Mouse (Mus musculus) G1E (cell line): Measurements from ENCODE around the gene Steap3. TPM values are rescaled to one million over a fixed set of nuclear protein-coding genes. Genes with fewer than 3 reads are reported as not detected.

Experiments
- ATAC-seq: 2 replicates; pipeline ENCODE4 v1.8.0; 2016; ENCODE audit warnings: mild to moderate bottlenecking; ENCODE audit not compliant: insufficient number of reproducible peaks, poor library complexity, low FRiP score, severe bottlenecking; ENCODE audit errors: extremely low read depth
- DNase-seq: peaks from one replicate; pipeline ENCODE4 v3.0.0; 2012; ENCODE audit warnings: low spot score
- H3K27me3 ChIP-seq: 2 replicates; pipeline ENCODE4 v1.6.1; 2012; ENCODE audit warnings: mild to moderate bottlenecking, low read length, inconsistent platforms; ENCODE audit not compliant: insufficient read depth
- H3K36me3 ChIP-seq: replicated peaks from 2 replicates; pipeline ENCODE3; 2012; ENCODE audit warnings: mild to moderate bottlenecking, inconsistent platforms
- H3K4me1 ChIP-seq: 2 replicates; pipeline ENCODE4 v1.6.1; 2012; ENCODE audit warnings: low read depth, low read length, inconsistent platforms, mixed read lengths; ENCODE audit not compliant: insufficient read depth
- H3K4me3 ChIP-seq: 2 replicates; pipeline ENCODE4 v1.5.1; 2012; ENCODE audit warnings: low read depth, mild to moderate bottlenecking, inconsistent platforms, low read length, moderate library complexity, mixed read lengths
- H3K9me3 ChIP-seq: replicated peaks from 2 replicates; pipeline ENCODE4 v1.6.1; 2012; ENCODE audit warnings: inconsistent platforms
- CTCF ChIP-seq: IDR thresholded peaks from 2 replicates; pipeline ENCODE4 v1.5.1; 2012; ENCODE audit warnings: low read depth, low read length, inconsistent platforms, mixed read lengths
- GATA1 ChIP-seq: IDR thresholded peaks from 2 replicates; pipeline ENCODE4 v1.6.1; 2012; ENCODE audit warnings: borderline replicate concordance, low read length, inconsistent platforms, mixed read lengths
- GATA2 ChIP-seq: IDR thresholded peaks from 2 replicates; pipeline ENCODE4 v1.6.1; 2012; ENCODE audit warnings: low read depth, low read length, inconsistent platforms, borderline replicate concordance
- POLR2AphosphoS5 ChIP-seq: IDR thresholded peaks from 2 replicates; pipeline ENCODE4 v1.6.1; 2012; ENCODE audit warnings: low read depth, low read length, inconsistent platforms; ENCODE audit not compliant: insufficient replicate concordance
- TAL1 ChIP-seq: conservative IDR thresholded peaks from 2 replicates; pipeline ENCODE4 v1.6.1; 2012; ENCODE audit warnings: low read depth, low read length, inconsistent platforms, mixed read lengths
- polyA plus RNA-seq: library from polyadenylated mRNA; stranded (reverse); fragments of >175 nt; gene quantifications from 2 replicates; pipeline ENCODE4 v1.2.3, GENCODE M21; 2012
- total RNA-seq, 2 experiments: library from RNA; stranded (forward) in 1 of 2; stranded (reverse) in 1 of 2; fragments of 200-1000 nt in 1 of 2; fragments of >200 nt in 1 of 2; fragmentation: Nextera tagmentation in 1 of 2; gene quantifications; 2 replicates each; pipeline ENCODE4 v1.2.3; 2014 to 2017

Steap3 gene
- total and polyA plus RNA-seq, 3 experiments, result 10.2 to 67.2 (median 28.5) TPM

- no peak overlapping the region for H3K4me3 ChIP-seq
- H3K36me3 ChIP-seq, result peaks cover 13% of the 10 kb centered on the region
- no peaks in the 10 kb centered on the region for H3K27me3 ChIP-seq
- DNase-seq (no peak), ATAC-seq (no peak)
- TF ChIP-seq POLR2AphosphoS5 (no peak), TAL1 (no peak), CTCF (no peak), GATA2 (no peak), GATA1 (no peak)
- no peaks in the 10 kb centered on the region; the same call in 1 of the 2 replicates for H3K4me1 ChIP-seq
- H3K9me3 ChIP-seq, result no peaks in the 10 kb centered on the region
These were observed 96.2 kb downstream of the Steap3 start for GRCm38 (mm10) chr1:120176313-120176712.

- H3K27me3 ChIP-seq, result no peaks in the 10 kb centered on the region
- H3K9me3 ChIP-seq, result no peaks in the 10 kb centered on the region
- no peak for ATAC-seq
- no peaks in the 10 kb centered on the region; the same call in 1 of the 2 replicates for H3K4me1 ChIP-seq
- no peak for TF ChIP-seq GATA2
- TF ChIP-seq CTCF, result no peak
- no peak for TF ChIP-seq POLR2AphosphoS5
- no peak for TF ChIP-seq TAL1
- no peak for TF ChIP-seq GATA1
- H3K36me3 ChIP-seq, result peaks cover 17% of the 10 kb centered on the region
- H3K4me3 ChIP-seq, result no peak overlapping the region
- DNase-seq, result no peak
These were observed 97.5 kb downstream of the Steap3 start for GRCm38 (mm10) chr1:120174991-120175390.

GRCm38 (mm10) chr1:120171819-120172521, 100.5 kb downstream of the Steap3 start:
- Histone ChIP-seq H3K4me3 (no peak overlapping the region), H3K27me3 (no peaks in the 10 kb centered on the region), H3K36me3 (peaks cover 30% of the 10 kb centered on the region), H3K4me1 (no peaks in the 10 kb centered on the region; the same call in 1 of the 2 replicates), H3K9me3 (no peaks in the 10 kb centered on the region)
- 0 out of 2 replicates have a peak, but pooled peaks have one; percentile 19 for TF ChIP-seq CTCF
- no peak for TF ChIP-seq GATA1
- DNase-seq, result no peak
- peak; percentile 29; the same call in 1 of the 2 replicates for ATAC-seq

- no peaks in the 10 kb centered on the region for H3K9me3 ChIP-seq
- no peak for DNase-seq
- no peak for ATAC-seq
- TF ChIP-seq CTCF (no peak), GATA2 (no peak), GATA1 (no peak), TAL1 (no peak), POLR2AphosphoS5 (no peak)
- H3K36me3 ChIP-seq, result peaks cover 32% of the 10 kb centered on the region
- H3K4me3 ChIP-seq, result no peak overlapping the region
- no peaks in the 10 kb centered on the region for H3K27me3 ChIP-seq
- no peaks in the 10 kb centered on the region; the same call in 1 of the 2 replicates for H3K4me1 ChIP-seq
These were observed 102.2 kb downstream of the Steap3 start for GRCm38 (mm10) chr1:120170307-120170706.

GRCm38 (mm10) chr1:120168674-120169073, 103.8 kb downstream of the Steap3 start:
- TF ChIP-seq GATA2, result no peak
- no peak for TF ChIP-seq POLR2AphosphoS5
- no peak for TF ChIP-seq GATA1
- no peak for TF ChIP-seq CTCF
- no peak for TF ChIP-seq TAL1
- Histone ChIP-seq H3K36me3 (peaks cover 34% of the 10 kb centered on the region), H3K27me3 (no peaks in the 10 kb centered on the region), H3K4me1 (no peaks in the 10 kb centered on the region), H3K9me3 (no peaks in the 10 kb centered on the region), H3K4me3 (no peak overlapping the region)
- no peak for DNase-seq
- no peak for ATAC-seq

- Histone ChIP-seq H3K9me3 (no peaks in the 10 kb centered on the region), H3K36me3 (peaks cover 34% of the 10 kb centered on the region), H3K27me3 (no peaks in the 10 kb centered on the region), H3K4me1 (no peaks in the 10 kb centered on the region), H3K4me3 (no peak overlapping the region)
- DNase-seq, result no peak
- TF ChIP-seq TAL1, result no peak
- ATAC-seq, result no peak
These were observed 104.5 kb downstream of the Steap3 start for GRCm38 (mm10) chr1:120168016-120168415.

- Histone ChIP-seq H3K9me3 (no peaks in the 10 kb centered on the region), H3K27me3 (no peaks in the 10 kb centered on the region), H3K4me1 (no peaks in the 10 kb centered on the region), H3K4me3 (no peak overlapping the region), H3K36me3 (peaks cover 57% of the 10 kb centered on the region)
- DNase-seq, result no peak
- no peak for ATAC-seq
- TF ChIP-seq GATA1 (no peak), POLR2AphosphoS5 (no peak), CTCF (no peak), GATA2 (no peak), TAL1 (no peak)
These were observed 109.9 kb downstream of the Steap3 start for GRCm38 (mm10) chr1:120162616-120163015.
